Mouse (Mus musculus) testis, adult 2 months (tissue): ENCODE data around the gene Rhbg.

Experiments used
- CTCF ChIP-seq: fragments of 200-500 bp; IDR thresholded peaks from 2 replicates; pipeline ENCODE4 v1.5.1; 2012; ENCODE audit warnings: low read depth, mild to moderate bottlenecking, inconsistent platforms, low read length, moderate library complexity; ENCODE audit not compliant: control insufficient read depth, insufficient read depth, insufficient replicate concordance
- POLR2A ChIP-seq: fragments of 200-500 bp; IDR thresholded peaks from 2 replicates; pipeline ENCODE4 v1.6.1; 2012; ENCODE audit warnings: low read depth, mild to moderate bottlenecking, inconsistent platforms, low read length, moderate library complexity; ENCODE audit not compliant: control insufficient read depth

DNA sequence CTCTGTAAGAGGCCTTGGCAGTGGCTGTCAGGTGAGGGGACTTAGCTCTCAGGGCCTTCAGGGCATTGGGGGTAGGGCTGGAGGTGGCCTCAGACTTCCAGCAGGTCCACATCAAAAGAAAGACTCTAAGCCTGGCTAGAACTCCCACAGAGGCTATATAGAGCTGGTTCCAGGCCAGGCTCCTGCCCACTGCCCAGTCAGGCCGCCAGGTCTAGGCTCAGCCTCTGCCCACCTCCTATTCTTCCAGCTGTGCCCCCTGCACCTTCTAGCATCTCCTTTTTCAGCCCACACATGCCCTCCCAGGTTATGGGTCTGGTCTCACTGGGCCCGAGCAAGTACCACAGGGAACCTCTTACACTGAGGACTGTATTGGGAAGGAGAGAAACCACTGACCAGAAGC lies 29.6 kb downstream of the Rhbg start:
- TF ChIP-seq POLR2A (no peak), CTCF (no peak)
